Mouse (Mus musculus) olfactory bulb, adult 2 months (tissue): Measurements from ENCODE around the gene Plcxd2.

Experiments used
- CTCF ChIP-seq: fragments of 200-500 bp; IDR thresholded peaks from 2 replicates; pipeline ENCODE4 v1.5.1; 2012; ENCODE audit warnings: low read depth, mild to moderate bottlenecking, low read length, moderate library complexity; ENCODE audit not compliant: insufficient read depth
- POLR2A ChIP-seq: fragments of 200-500 bp; IDR thresholded peaks from 2 replicates; pipeline ENCODE4 v1.6.1; 2012; ENCODE audit warnings: mild to moderate bottlenecking, low read depth, low read length, moderate library complexity; ENCODE audit not compliant: insufficient read depth

DNA sequence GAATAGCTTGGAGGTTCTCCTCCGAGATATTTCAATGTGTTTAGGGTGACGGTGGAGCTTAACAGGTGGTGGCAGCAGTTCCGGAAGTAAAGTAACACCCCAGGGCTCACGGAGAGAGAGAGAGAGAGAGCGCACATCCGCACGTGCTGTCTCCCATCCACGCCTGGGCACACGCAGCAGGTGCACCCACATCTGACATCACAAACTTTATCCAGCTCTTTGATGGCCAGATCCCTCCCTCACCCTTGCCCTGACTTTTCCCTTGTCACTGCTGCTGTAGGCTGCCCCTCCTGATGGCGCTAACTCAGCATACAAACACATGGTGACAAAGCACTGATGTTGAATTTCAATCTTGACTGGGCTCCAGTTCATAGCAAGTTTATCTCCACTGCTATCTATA is 3.8 kb downstream of the Plcxd2 start:
- no peak for TF ChIP-seq CTCF
- no peak for TF ChIP-seq POLR2A
